Mouse (Mus musculus) neural tube, embryonic 11.5 days (tissue): ENCODE measurements at regions not wholly inside any gene's neighbourhood (a gene's known extent, or its start where the extent isn't known, plus 50 kb on each side); places are given as distances from the start of the nearest gene placed in this dataset.
A peak's percentile ranks its signal among the peaks of the same experiment; 100 is the strongest.

ENCODE experiments used
- ATAC-seq: fragments of 200-750 bp; cut with Nextera tagmentation; 2 replicates; pipeline ENCODE4 v1.8.0; 2017; ENCODE audit warnings: moderate number of reproducible peaks, mild to moderate bottlenecking, moderate TSS enrichment, moderate library complexity; ENCODE audit not compliant: insufficient read depth, low FRiP score, low TSS enrichment
- DNase-seq: peaks from one replicate; pipeline ENCODE4 v3.0.0-alpha.2; 2015; ENCODE audit warnings: low spot score
- H3K27ac ChIP-seq: fragments of 300-500 bp; sonication (generic); 2 replicates; pipeline ENCODE4 v1.5.1; 2014; ENCODE audit warnings: low read depth, mild to moderate bottlenecking, low read length
- H3K27me3 ChIP-seq: fragments of 300-500 bp; sonication (generic); 2 replicates; pipeline ENCODE4 v1.6.1; 2014; ENCODE audit warnings: mild to moderate bottlenecking, low read length, mixed read lengths; ENCODE audit not compliant: control insufficient read depth, insufficient read depth
- H3K36me3 ChIP-seq: fragments of 300-500 bp; sonication (generic); 2 replicates; pipeline ENCODE4 v1.6.1; 2014; ENCODE audit warnings: mild to moderate bottlenecking, low read length, moderate library complexity, mixed read lengths; ENCODE audit not compliant: control insufficient read depth, insufficient read depth
- H3K4me1 ChIP-seq: fragments of 300-500 bp; sonication (generic); 2 replicates; pipeline ENCODE4 v1.6.1; 2014; ENCODE audit warnings: low read length, mixed read lengths; ENCODE audit not compliant: control insufficient read depth, insufficient read depth
- H3K4me2 ChIP-seq: fragments of 300-500 bp; sonication (generic); 2 replicates; pipeline ENCODE4 v1.6.1; 2014; ENCODE audit warnings: low read depth, mild to moderate bottlenecking, moderate library complexity
- H3K4me3 ChIP-seq: fragments of 300-500 bp; sonication (generic); 2 replicates; pipeline ENCODE4 v1.5.1; 2014; ENCODE audit warnings: low read depth, low read length
- H3K9ac ChIP-seq: fragments of 300-500 bp; sonication (generic); 2 replicates; pipeline ENCODE4 v1.6.1; 2014; ENCODE audit warnings: mild to moderate bottlenecking, low read length
- H3K9me3 ChIP-seq: fragments of 300-500 bp; sonication (generic); 2 replicates; pipeline ENCODE4 v1.6.1; 2016; ENCODE audit warnings: low read length; ENCODE audit not compliant: control insufficient read depth
- WGBS: fragments of 180-500 bp; shearing (Covaris S2); extraction: QIAGEN DNeasy Blood & Tissue Kit; methylation state at CpG from one replicate; pipeline ENCODE4 v1.1.7; 2014; 5-methylcytosine and 5-hydroxymethylcytosine counted together

DNA sequence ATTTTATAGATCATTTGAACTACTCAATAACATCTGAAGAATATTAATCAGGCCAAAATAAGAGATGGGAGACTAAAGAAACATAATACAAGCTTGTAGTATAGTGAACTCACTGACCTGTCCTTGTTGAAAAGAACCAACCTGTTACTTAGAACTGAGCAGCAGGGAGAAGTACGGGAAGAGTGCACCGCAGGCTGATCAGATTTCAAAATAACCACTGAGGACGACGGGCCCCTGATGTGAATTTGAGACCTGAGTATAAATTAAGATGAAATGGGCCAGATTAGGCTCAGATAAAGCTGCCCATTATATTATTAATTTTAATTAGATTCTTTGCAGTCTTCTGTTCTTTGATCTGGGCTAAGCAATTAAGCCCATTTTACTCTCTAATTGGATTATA, 391.2 kb upstream of the Tyrp1 start:
- WGBS, result 69% methylated on average over 4 of the region's 4 CpGs
- Histone ChIP-seq H3K36me3 (no peaks in the 10 kb centered on the region), H3K9ac (no peak overlapping the region), H3K4me2 (no peak overlapping the region), H3K27me3 (no peaks in the 10 kb centered on the region), H3K4me1 (no peaks in the 10 kb centered on the region), H3K9me3 (no peaks in the 10 kb centered on the region), H3K27ac (no peak overlapping the region), H3K4me3 (no peak overlapping the region)
- ATAC-seq (no peak), DNase-seq (no peak)

DNA sequence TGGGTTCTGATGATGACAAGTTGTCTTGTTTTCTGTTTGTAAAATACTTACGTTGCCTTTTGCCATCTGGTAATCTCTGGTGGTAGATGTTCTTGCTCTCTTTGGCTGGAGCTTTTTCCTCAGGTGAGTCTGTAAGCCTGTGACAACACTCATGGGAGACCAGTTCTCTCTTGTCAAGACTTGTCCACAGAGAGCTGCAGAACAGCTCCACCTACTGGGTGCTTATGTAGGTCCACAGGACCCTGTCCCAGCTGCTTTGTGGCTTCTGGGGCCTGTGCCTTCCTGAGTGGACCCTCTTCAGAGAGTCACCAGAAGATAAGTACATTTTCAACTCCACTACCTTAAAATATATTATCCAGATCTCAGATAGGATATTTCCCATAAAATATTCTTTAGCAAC, 370.3 kb upstream of the Tyrp1 start:
- Histone ChIP-seq H3K4me1 (no peaks in the 10 kb centered on the region), H3K4me3 (no peak overlapping the region), H3K4me2 (no peak overlapping the region), H3K9ac (no peak overlapping the region), H3K9me3 (no peaks in the 10 kb centered on the region), H3K36me3 (no peaks in the 10 kb centered on the region), H3K27ac (no peak overlapping the region), H3K27me3 (no peaks in the 10 kb centered on the region)
- DNase-seq (no peak), ATAC-seq (no peak)
- WGBS, result 79% methylated on average over 1 of the region's 1 CpGs

DNA sequence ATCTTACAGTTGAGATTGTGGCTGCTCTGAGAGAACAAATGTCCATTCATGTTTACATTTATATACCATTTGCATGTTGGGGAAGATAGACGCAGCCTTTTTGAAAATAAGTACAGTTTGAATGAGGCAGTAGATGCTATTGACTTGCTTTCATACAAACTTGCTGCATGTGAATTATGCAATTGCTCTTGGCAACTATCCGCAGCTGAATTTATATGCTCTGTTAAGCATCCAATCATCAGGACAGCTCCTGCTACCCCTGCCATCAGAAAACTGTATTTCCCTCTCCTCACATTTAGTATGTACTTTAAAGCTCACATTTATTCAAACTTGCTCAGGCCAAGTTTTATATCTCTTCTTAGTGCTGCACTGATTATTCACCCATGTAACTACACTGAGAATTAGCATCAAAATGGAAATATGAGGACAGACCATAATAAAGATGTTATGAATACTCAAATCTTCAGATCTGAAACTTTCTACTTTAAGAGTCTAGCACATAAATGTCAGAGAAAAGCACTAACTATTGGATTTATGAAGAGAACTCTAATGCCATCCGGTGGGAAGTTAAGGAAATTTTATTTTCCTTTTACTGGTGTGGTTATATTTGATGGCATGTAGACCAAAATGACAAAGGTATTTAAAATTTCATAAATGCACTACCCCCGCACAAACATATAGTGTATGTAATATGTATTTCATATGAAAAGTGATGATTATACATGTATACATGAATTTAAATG, 358.0 kb upstream of the Tyrp1 start:
- no peaks in the 10 kb centered on the region for H3K4me1 ChIP-seq
- H3K9ac ChIP-seq, result no peak overlapping the region
- 90% methylated on average over 4 of the region's 4 CpGs for WGBS
- no peaks in the 10 kb centered on the region for H3K36me3 ChIP-seq
- no peak overlapping the region for H3K27ac ChIP-seq
- H3K4me3 ChIP-seq, result no peak overlapping the region
- H3K27me3 ChIP-seq, result no peaks in the 10 kb centered on the region
- no peaks in the 10 kb centered on the region for H3K9me3 ChIP-seq
- no peak for ATAC-seq
- no peak for DNase-seq
- H3K4me2 ChIP-seq, result no peak overlapping the region

DNA sequence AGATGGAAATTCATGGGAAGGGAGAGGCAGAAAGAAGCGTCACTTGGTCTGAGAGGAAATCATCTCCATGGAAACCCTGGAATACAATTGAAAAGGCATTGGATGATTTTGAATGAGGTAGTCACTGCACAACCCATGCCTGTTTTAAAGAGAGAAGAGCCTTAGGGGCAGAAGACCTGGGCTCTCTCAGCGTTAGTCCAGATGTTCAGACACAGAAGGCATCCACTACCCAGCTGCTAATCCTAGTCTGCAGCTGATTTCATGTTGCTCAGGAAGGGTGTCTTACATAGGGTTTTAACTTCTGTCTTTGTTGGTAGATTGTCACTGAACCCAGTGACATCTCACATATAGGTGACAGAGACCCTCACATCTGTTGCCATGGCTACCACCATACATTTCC, 318.8 kb upstream of the Tyrp1 start:
- WGBS, result 53% methylated on average over 2 of the region's 2 CpGs
- Histone ChIP-seq H3K9me3 (no peaks in the 10 kb centered on the region), H3K4me1 (no peaks in the 10 kb centered on the region), H3K27ac (no peak overlapping the region), H3K9ac (no peak overlapping the region), H3K4me2 (no peak overlapping the region), H3K27me3 (no peaks in the 10 kb centered on the region), H3K36me3 (no peaks in the 10 kb centered on the region), H3K4me3 (no peak overlapping the region)
- DNase-seq (no peak), ATAC-seq (no peak)

DNA sequence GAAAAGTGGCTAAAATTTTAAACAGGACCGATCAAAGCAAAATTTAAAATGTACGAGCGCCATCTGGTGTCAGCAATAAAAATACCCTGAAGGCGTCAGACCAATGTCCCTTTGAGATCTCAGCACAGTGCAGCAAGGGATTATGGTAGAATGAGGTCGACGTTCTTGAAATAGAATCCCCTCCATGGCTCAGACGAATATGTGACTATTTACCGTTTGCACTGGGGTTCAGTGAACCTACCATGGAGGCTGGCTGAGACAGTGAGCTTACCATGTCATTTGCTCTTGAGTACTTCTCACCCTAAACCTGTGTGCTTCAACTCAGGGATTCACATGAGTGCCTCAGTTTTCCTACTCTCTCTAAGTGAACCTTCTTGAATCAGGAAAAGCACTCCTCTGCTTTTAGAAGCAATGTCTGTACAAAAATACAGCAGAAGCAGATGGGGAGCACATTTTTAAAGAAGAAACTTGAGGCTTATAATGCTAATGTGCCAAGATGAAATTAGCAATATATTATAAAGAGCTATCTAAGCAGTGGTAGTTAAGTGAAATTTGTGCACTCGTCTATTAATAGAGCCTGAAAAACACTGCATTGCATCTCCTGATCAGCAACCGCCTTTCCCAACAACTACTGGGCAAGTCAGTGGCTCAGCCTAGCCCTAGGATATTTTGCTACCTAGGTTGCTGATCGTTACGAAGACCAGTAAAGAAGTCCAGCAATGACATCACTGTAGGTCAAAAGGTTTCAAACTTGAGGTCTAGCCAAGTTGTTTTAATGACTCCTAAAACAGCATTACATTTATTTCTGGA, 316.2 kb upstream of the Tyrp1 start:
- ATAC-seq (peak; percentile 77), DNase-seq (peak; percentile 51)
- Histone ChIP-seq H3K27me3 (no peaks in the 10 kb centered on the region), H3K9ac (no peak overlapping the region), H3K4me3 (no peak overlapping the region), H3K9me3 (no peaks in the 10 kb centered on the region), H3K4me1 (no peaks in the 10 kb centered on the region), H3K27ac (no peak overlapping the region), H3K4me2 (peak overlapping the region; percentile 16; the same call in 1 of the 2 replicates), H3K36me3 (no peaks in the 10 kb centered on the region)
- WGBS, result 30% methylated on average over 12 of the region's 12 CpGs

DNA sequence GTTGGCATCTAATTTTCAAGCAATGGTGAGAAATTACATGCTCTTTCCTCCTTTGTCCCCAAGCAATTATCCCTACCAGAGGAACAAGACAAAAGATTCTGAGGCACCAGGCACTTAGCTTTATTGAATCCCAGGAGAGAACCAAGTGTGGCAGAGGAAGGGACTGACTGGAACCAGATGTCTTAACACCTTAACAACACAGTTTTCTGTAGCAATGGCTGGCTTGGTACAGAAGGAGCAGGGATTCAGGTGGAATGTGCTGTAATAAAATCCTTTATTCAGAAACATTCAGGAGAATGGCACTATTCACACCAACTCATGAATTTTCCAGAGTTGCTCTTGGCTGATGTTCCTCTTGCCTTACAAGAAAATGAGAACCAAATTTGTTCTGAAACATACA, 315.3 kb upstream of the Tyrp1 start:
- Histone ChIP-seq H3K4me1 (no peaks in the 10 kb centered on the region), H3K36me3 (no peaks in the 10 kb centered on the region), H3K27ac (no peak overlapping the region), H3K9me3 (no peaks in the 10 kb centered on the region), H3K9ac (no peak overlapping the region), H3K4me2 (no peak overlapping the region), H3K27me3 (no peaks in the 10 kb centered on the region), H3K4me3 (no peak overlapping the region)
- DNase-seq (no peak), ATAC-seq (no peak)

DNA sequence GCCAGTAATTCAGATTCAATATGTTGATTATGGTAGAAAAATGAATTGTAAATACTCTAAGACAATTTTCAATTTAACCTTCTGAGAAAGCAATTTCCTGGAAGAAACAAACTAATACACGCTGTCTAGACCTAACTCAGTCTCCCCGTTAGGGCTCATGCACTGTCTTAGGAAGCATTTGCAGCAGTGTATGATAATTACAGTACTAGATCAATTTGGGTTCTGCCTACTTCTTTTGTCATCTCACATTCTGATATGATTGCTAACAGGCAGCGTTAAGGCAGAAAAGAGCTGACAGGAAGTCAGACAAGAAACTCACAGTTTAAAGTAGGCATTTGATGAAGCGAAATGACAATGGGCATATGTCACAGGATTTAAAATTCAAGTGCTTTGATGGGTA, 294.1 kb upstream of the Tyrp1 start:
- no peak overlapping the region for H3K27ac ChIP-seq
- no peak for ATAC-seq
- H3K27me3 ChIP-seq, result no peaks in the 10 kb centered on the region
- no peak overlapping the region for H3K4me3 ChIP-seq
- H3K9ac ChIP-seq, result no peak overlapping the region
- no peaks in the 10 kb centered on the region for H3K9me3 ChIP-seq
- 86% methylated on average over 4 of the region's 4 CpGs for WGBS
- H3K4me1 ChIP-seq, result no peaks in the 10 kb centered on the region
- H3K4me2 ChIP-seq, result no peak overlapping the region
- no peaks in the 10 kb centered on the region for H3K36me3 ChIP-seq
- no peak for DNase-seq

DNA sequence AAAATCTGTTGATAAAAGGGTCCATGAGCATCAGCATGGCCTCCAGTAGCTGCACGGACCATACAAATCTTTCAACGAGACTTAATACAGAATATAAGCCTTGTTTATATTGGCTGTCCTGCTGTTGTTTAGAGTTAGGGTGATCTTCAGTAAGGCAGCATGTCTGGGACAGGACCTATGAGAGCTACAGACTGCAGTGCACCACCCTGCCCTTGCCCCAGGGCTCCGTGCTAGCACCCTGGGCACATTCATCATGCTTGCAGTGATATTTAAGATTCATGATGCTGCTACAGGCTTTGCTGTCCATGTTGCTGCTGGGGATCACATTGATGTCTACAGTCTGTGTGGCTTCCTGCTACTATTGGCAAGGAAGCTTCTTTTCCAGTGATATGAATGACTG, 288.8 kb upstream of the Tyrp1 start:
- Histone ChIP-seq H3K27me3 (no peaks in the 10 kb centered on the region), H3K4me3 (no peak overlapping the region), H3K9me3 (no peaks in the 10 kb centered on the region), H3K4me1 (no peaks in the 10 kb centered on the region), H3K27ac (no peak overlapping the region), H3K4me2 (no peak overlapping the region), H3K36me3 (no peaks in the 10 kb centered on the region), H3K9ac (no peak overlapping the region)
- no peak for ATAC-seq
- 88% methylated on average over 3 of the region's 3 CpGs for WGBS
- DNase-seq, result no peak

DNA sequence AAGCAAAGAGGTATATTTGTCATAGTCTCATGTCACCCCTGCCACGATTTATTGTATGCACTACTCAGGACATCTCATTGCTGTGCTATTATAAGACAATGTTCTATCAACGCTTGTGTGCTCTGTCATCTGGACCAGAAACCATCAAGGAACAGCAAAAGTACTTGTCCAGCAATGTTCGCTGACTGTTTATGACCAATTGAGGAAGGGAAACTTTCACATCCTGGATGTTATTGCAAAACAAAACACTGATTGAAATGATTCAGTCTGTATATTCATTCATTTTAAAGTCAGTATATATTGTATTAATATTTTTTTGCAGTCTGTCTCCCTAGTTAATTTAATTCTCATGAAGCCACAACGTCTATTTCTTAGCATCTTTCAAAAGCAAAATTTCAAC, 244.5 kb upstream of the Tyrp1 start:
- no peak for DNase-seq
- no peak overlapping the region for H3K9ac ChIP-seq
- H3K27me3 ChIP-seq, result no peaks in the 10 kb centered on the region
- no peaks in the 10 kb centered on the region for H3K36me3 ChIP-seq
- H3K4me3 ChIP-seq, result no peak overlapping the region
- no peak overlapping the region for H3K4me2 ChIP-seq
- ATAC-seq, result no peak
- no peaks in the 10 kb centered on the region for H3K9me3 ChIP-seq
- H3K4me1 ChIP-seq, result no peaks in the 10 kb centered on the region
- WGBS, result 80% methylated on average over 4 of the region's 4 CpGs
- no peak overlapping the region for H3K27ac ChIP-seq
